Mouse (Mus musculus) frontal cortex, adult (tissue): Measurements from ENCODE around the gene Gsdma2.

ENCODE experiments used
- ATAC-seq: cut with Nextera tagmentation; 2 replicates; pipeline ENCODE4 v1.9.2; 2017; ENCODE audit warnings: mild to moderate bottlenecking, moderate library complexity, mixed read lengths; ENCODE audit not compliant: low TSS enrichment

Gsdma2 gene

GRCm38 (mm10) chr11:98701213-98701670 lies 54.7 kb downstream of the Gsdma2 start, which contains the start of gene Csf3:
Gene Csf3 (plus strand): TSS chr11:98701263.
- ATAC-seq, result no peak

DNA sequence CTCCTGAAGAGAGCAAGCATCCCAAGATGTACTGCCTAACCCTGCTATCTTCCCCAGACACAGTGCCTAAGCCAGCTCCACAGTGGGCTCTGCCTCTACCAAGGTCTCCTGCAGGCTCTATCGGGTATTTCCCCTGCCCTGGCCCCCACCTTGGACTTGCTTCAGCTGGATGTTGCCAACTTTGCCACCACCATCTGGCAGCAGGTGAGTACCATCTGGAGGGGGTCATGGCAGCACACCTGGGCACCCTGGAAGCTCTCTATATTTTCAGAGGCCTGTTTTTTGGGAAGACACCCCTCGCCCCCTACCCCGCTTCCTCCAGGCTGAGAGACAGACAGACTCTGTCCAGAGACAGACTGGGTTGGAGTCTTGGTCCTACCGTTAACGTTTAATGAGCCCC lies 55.8 kb downstream of the Gsdma2 start:
- no peak for ATAC-seq

DNA sequence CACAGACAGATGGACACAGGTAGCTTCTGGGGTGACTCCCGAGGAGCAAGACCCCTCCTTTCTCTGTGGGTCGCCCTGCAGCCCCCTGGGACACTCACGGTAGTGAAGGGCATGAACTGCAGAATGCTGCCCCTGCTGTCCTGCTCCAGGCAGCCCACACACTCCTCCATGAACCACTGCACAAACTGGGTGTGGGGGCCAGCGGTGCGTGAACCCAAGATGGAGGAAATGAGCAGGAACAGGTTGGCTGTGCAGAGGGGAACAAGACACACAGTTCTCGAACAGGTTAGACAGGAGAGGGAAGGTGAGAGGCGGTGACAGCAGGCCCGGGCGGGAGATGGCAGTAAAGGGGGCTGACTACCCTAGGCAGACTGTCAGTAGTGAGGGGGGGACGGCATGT lies 58.5 kb downstream of the Gsdma2 start:
- no peak for ATAC-seq
